Mouse (Mus musculus): ENCODE results near the gene Cxcr2. TPM values are rescaled to one million over a fixed set of nuclear protein-coding genes. Genes with fewer than 3 reads are reported as not detected.

Gene Cxcr2
- polyA plus RNA-seq (2015; fragmentation: Nextera tagmentation; extraction: Ambion mirVana), result 0.10 and 0.17 TPM in 2 replicates

DNA sequence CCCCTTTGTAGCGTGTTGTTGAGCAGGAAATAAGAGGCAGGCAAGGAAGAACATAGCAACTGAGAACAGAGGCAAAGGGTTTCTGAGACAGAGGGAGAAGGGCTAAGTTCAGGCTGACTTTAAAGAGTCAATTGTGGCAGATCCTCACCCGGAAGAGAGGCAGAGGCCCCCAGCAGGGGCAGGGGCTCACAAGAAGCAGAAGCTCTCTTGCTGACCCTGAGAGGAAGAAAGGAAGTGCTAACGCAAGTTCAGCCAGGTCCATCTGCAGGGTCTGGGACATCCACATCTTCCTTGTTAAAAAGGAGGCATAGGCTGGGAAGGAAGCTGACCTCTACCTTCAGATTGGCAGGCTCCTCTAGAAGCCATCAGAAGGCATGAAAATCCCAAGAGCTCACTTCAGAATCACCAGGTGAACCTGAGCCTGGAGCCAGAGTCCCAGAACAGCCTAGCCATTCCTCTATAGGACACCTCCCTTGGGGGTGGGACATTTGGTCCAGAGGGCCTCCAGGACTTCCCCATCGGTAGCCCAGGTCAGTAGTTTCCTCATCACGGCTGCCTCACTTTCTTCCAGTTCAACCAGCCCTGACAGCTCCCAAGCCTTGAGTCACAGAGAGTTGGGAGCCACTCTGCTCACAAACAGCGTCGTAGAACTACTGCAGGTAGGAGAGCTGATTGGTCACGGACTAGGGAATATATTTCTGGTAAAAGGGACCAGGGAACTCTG is at the start of gene Cxcr2:
Gene Cxcr2 (plus strand): TSS at position 529 of the 724 bp plus-strand sequence.
- Histone ChIP-seq H3K27me3 (no peaks in the 10 kb centered on the region), H3K4me1 (replicated peaks) (no peaks in the 10 kb centered on the region), H3K9ac (no peak within 1 kb of the TSS), H3K4me3 (no peak within 1 kb of the TSS), H3K4me2 (no peak within 1 kb of the TSS), H3K9me3 (no peaks in the 10 kb centered on the region), H3K36me3 (no peaks in the 10 kb centered on the region), H3K27ac (no peak within 1 kb of the TSS)
- 84% methylated on average over 8 of the region's 8 CpGs for WGBS
- ATAC-seq (ENCODE audit: low FRiP score), result no peak

DNA sequence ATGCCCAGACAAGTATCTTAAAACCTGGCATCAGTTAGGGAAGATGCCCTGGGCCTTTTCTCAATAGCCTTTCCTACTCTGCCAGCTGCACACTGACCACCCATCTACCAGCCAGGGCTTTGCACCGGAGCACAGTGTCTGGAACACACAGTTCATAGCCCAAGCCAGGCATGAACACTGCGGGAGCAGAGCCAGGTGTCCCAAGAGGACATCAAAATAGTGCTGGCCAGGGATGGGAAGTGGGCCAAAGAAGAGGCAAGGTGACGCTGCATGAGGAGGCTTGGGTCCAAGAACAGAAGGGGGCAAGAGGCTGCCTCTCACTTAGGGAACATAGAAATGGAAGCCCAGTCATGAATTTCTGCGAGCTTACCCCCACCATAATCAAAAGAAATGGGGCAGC is 48.1 kb upstream of the Cxcr2 start:
- Histone ChIP-seq H3K4me1 (replicated peaks) (peaks cover 57% of the 10 kb centered on the region), H3K9ac (no peak overlapping the region)
- 81% methylated on average over 4 of the region's 4 CpGs for WGBS

DNA sequence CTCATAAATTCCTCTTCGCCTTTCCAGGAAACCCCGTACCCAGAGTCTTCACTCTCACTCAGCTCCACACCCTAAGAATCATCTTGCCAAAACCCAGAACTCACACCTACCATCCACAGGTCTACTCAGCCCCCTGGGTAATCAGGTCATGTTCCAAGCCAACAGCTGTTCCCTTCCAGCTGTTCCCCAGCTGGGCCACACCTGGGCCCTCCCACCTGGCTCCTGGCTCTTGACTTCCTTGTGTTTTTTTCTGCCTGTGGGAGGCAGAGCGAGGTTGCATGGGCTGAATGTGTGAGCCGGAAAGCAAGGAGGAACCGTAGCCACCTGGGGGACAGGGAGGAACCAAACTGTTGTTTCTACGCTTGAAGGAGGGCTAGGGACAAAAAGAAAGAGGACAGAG is 47.6 kb upstream of the Cxcr2 start:
- Histone ChIP-seq H3K36me3 (no peaks in the 10 kb centered on the region), H3K27ac (no peak overlapping the region), H3K27me3 (0 out of 2 replicates have a peak, but pooled peaks cover 4% of the 10 kb centered on the region), H3K4me1 (replicated peaks) (peaks cover 61% of the 10 kb centered on the region), H3K4me3 (no peak overlapping the region), H3K9me3 (no peaks in the 10 kb centered on the region), H3K4me2 (no peak overlapping the region), H3K9ac (no peak overlapping the region)
- no peak for ATAC-seq (ENCODE audit: low FRiP score)
- 67% methylated on average over 6 of the region's 6 CpGs for WGBS

More for the DNA sequence above, 48.1 kb upstream of the Cxcr2 start:
- Histone ChIP-seq H3K27ac (peak overlapping the region; percentile 86; the same call in 1 of the 2 replicates), H3K4me3 (no peak overlapping the region), H3K4me2 (no peak overlapping the region), H3K36me3 (no peaks in the 10 kb centered on the region), H3K27me3 (0 out of 2 replicates have a peak, but pooled peaks cover 6% of the 10 kb centered on the region), H3K9me3 (no peaks in the 10 kb centered on the region)
- no peak for ATAC-seq (ENCODE audit: low FRiP score)

DNA sequence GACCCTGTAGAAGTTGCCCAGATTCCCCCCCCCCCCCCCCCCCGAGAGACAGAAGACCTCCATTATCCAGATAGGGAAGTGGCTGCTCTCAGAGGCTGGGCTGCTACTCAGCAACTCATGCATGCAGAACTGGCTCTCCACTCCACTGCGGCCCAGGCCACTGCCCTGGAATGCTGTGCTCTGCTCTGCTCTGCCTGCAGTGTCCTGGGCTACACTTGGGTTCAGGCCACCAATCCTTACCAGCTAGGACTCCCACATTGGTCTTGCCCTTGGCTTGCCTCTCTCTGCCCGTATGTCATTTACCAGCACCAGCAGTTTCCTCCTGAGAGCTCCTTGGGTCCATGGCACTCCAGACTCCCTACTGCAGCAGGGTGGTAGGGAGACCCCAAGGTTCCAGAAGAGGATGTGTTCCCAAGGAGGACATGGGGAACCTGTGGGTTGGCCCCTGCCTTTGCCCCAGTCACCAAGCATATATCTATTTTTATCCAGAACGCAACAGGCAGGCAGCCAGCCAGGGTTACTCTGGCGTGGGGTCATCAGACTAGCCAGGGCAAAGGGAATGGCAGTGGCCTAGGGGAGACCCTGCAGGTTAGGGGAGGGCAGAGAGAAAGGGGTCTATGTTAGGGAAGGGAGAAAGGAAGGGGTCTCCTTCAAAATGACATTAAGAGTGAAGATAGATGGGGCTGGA is 45.7 kb upstream of the Cxcr2 start:
- WGBS, result 75% methylated on average over 4 of the region's 5 CpGs
- no peak overlapping the region for H3K27ac ChIP-seq
- ATAC-seq (ENCODE audit: low FRiP score), result no peak
- no peak overlapping the region for H3K4me3 ChIP-seq
- no peak overlapping the region for H3K4me2 ChIP-seq
- H3K36me3 ChIP-seq, result no peaks in the 10 kb centered on the region
- H3K9ac ChIP-seq, result no peak overlapping the region
- H3K27me3 ChIP-seq, result no peaks in the 10 kb centered on the region
- H3K9me3 ChIP-seq, result no peaks in the 10 kb centered on the region
- peaks cover 62% of the 10 kb centered on the region for H3K4me1 ChIP-seq (replicated peaks)

DNA sequence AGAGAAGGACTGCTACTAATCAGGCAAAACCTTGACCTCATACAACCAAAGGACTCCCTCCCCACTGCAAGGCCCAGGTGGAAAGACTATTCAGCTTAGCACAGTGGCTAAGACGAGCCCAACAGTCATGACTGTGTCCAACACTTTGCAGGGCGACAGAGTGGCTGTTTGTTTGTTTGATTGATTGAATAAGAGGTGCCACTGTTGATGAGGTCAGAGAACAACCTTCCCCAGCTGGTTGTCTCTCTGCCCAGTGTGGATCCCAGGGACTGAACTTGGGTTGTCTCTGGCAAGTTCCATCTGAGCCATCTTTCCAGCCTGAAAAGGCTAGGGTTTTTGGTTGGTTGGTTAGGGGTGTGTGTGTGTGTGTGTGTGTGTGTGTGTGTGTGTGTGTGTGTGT is 44.1 kb upstream of the Cxcr2 start:
- Histone ChIP-seq H3K4me1 (replicated peaks) (peaks cover 53% of the 10 kb centered on the region), H3K4me2 (no peak overlapping the region), H3K9ac (no peak overlapping the region), H3K9me3 (no peaks in the 10 kb centered on the region), H3K27ac (peak overlapping the region; percentile 15; the same call in 1 of the 2 replicates), H3K27me3 (no peaks in the 10 kb centered on the region), H3K36me3 (no peaks in the 10 kb centered on the region), H3K4me3 (no peak overlapping the region)
- WGBS, result 39% methylated on average over 2 of the region's 2 CpGs
- no peak for ATAC-seq (ENCODE audit: low FRiP score)

DNA sequence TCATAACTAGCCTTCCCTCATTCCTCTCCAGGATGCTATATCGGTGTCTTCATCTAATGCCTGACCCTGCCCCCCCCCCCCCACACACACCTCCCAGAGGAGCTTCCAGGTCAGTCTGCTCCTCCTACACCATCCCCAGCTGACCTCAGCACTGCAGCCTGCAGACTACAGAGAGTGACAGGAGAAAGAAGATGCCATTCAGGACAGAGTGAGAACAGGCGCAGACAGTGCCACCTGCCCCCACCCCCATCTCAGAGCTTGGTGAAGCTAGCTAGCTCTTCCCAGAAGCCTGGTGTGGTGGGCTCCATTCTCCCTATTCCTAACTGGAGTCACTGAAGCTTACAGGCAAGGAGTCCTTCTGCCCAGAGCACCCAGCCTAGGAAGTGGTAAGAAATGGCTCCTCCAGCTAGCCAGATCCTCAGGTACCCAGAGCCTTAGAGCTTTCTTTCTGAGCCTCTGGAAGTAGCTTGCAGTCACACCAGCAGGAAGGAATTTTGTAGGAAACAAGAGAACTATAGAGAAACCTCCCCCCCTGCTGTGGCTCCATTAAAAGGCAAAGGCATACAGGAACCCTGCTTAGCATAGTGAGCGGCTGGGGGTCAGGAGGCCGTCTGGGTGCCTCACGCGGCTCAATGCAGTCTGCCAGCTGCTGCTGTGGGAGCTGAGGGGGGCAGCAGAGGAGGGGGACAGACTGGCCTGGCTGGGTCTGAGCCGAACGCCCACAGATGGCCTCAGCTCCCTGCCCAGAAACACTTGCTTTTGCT is 42.7 kb upstream of the Cxcr2 start:
- Histone ChIP-seq H3K27ac (peak overlapping the region; percentile 85), H3K9me3 (no peaks in the 10 kb centered on the region), H3K4me2 (no peak overlapping the region), H3K27me3 (no peaks in the 10 kb centered on the region), H3K4me3 (no peak overlapping the region), H3K36me3 (no peaks in the 10 kb centered on the region), H3K4me1 (replicated peaks) (peaks cover 48% of the 10 kb centered on the region), H3K9ac (0 out of 2 replicates have a peak overlapping the region, but pooled peaks have one; percentile 24)
- ATAC-seq (ENCODE audit: low FRiP score), result peak; percentile 85
- 3% methylated on average over 8 of the region's 8 CpGs for WGBS

DNA sequence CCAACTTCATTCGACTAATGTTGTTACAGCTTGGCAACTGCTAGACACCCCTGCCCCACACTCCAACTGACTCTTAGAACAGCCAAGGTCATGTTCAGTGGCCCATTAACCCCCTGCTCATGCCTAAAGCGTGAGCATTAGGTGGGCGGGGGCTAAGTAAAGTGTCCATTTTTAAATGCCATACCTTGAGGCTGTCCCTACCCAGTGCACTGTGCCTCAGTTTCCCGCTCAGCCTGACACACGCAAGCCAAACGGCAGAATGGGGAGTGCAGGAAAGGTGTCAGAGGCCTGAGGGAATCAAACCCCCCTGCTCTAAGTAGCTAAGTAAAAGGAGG is 42.1 kb upstream of the Cxcr2 start:
- Histone ChIP-seq H3K27ac (peak overlapping the region; percentile 85), H3K9me3 (no peaks in the 10 kb centered on the region), H3K4me2 (no peak overlapping the region), H3K36me3 (no peaks in the 10 kb centered on the region), H3K4me3 (no peak overlapping the region), H3K4me1 (replicated peaks) (peaks cover 44% of the 10 kb centered on the region), H3K27me3 (no peaks in the 10 kb centered on the region), H3K9ac (no peak overlapping the region)
- ATAC-seq (ENCODE audit: low FRiP score), result no peak
- WGBS, result 11% methylated on average over 6 of the region's 6 CpGs

DNA sequence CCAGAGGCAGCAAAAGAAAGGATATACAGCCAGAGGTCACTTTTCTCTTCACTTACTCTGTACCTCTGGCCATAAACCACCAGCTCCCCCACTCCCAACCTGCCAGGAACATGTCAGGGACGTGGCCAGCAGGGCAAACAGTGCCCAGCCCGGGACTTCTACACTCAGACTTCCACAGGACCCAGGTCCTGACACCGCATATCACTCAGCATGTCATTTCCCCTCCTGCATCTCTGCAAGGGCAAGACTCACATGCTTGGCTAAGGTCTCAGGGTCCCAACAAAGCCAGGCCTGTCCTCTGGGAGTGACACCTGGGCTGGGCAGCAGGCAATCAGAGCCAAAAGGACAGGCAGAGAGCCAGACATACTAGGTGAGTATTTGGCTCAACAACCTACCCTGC is 40.7 kb upstream of the Cxcr2 start:
- no peak overlapping the region for H3K4me2 ChIP-seq
- H3K27me3 ChIP-seq, result no peaks in the 10 kb centered on the region
- no peak overlapping the region for H3K9ac ChIP-seq
- H3K4me3 ChIP-seq, result no peak overlapping the region
- ATAC-seq (ENCODE audit: low FRiP score), result no peak
- 60% methylated on average over 3 of the region's 3 CpGs for WGBS
- no peaks in the 10 kb centered on the region for H3K9me3 ChIP-seq
- peak overlapping the region; percentile 18; the same call in 1 of the 2 replicates for H3K27ac ChIP-seq
- H3K36me3 ChIP-seq, result no peaks in the 10 kb centered on the region
- H3K4me1 ChIP-seq (replicated peaks), result peaks cover 41% of the 10 kb centered on the region

DNA sequence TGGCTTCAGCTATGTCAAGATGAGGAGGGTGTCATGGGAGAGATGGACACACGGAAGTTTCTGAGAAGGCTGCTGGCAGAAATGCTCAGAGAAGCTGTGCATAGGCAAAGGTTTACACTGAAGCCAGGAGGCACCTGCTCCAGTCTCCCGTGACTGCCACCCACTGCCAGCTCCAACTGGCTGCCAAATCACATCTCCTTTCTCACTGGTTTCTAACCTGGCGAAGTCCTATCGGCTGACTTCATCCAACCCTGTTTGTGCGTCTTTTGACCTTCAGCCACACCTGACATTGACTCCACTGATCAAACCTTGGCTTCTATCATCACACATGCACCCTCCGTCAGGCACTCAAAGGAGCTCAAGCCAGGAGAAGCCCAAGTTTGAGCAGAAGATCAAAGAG is 35.9 kb upstream of the Cxcr2 start:
- no peak overlapping the region for H3K27ac ChIP-seq
- peaks cover 38% of the 10 kb centered on the region for H3K4me1 ChIP-seq (replicated peaks)
- no peak overlapping the region for H3K4me2 ChIP-seq
- no peak overlapping the region for H3K4me3 ChIP-seq
- no peaks in the 10 kb centered on the region for H3K36me3 ChIP-seq
- no peaks in the 10 kb centered on the region for H3K9me3 ChIP-seq
- ATAC-seq (ENCODE audit: low FRiP score), result no peak
- H3K27me3 ChIP-seq, result peaks cover 12% of the 10 kb centered on the region
- 90% methylated on average over 6 of the region's 6 CpGs for WGBS
- no peak overlapping the region for H3K9ac ChIP-seq

DNA sequence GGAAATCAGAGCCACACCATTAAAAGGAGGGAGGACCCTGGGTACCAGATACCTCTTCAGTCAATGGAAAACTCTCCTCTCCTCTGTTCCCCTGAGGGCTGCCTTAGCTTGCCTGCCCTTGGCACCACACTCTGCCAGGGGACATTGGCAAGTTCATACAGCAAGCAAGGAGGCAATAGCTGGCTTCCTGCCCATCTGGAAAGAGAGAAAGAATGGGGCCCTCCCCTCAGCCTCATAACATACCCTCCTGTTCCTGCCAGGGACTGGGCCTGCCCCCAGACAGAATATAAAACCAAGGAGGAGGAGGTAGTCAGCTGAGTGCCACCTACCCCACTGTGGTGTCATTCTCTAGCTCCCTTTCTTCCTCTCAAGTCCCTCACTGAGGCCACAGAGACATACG is 34.7 kb upstream of the Cxcr2 start:
- Histone ChIP-seq H3K4me3 (no peak overlapping the region), H3K27ac (no peak overlapping the region), H3K9ac (no peak overlapping the region), H3K9me3 (no peaks in the 10 kb centered on the region), H3K4me2 (no peak overlapping the region), H3K36me3 (no peaks in the 10 kb centered on the region), H3K27me3 (peaks cover 23% of the 10 kb centered on the region), H3K4me1 (replicated peaks) (peaks cover 31% of the 10 kb centered on the region)
- ATAC-seq (ENCODE audit: low FRiP score), result peak; percentile 46; the same call in 1 of the 2 replicates
- whole genome bisulfite sequencing, result 94% methylated on average over 1 of the region's 1 CpGs

DNA sequence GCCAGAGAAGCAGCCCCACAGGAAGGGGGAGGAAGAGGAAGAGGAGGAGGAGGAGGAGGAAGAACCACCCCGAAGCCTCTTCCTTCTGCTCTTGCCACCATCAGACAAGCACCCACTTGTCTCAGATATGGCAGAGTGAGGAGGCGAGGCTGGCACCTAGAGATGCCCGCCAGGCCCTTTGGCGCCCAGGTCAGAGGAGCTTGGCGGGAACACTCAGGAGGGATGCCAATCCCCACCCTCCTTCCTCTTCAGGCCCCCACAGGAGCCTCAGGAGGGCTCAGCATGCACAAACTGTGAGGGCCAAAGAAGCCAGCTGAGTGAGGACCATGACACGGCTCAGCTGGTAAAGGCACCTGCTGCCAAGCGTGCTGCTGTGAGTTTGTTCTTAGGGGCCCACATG is 32.7 kb upstream of the Cxcr2 start:
- Histone ChIP-seq H3K9me3 (no peaks in the 10 kb centered on the region), H3K9ac (no peak overlapping the region), H3K27ac (no peak overlapping the region), H3K4me2 (no peak overlapping the region), H3K4me1 (replicated peaks) (peaks cover 43% of the 10 kb centered on the region), H3K27me3 (peaks cover 39% of the 10 kb centered on the region), H3K36me3 (no peaks in the 10 kb centered on the region), H3K4me3 (no peak overlapping the region)
- ATAC-seq (ENCODE audit: low FRiP score), result no peak
- 88% methylated on average over 7 of the region's 7 CpGs for WGBS

DNA sequence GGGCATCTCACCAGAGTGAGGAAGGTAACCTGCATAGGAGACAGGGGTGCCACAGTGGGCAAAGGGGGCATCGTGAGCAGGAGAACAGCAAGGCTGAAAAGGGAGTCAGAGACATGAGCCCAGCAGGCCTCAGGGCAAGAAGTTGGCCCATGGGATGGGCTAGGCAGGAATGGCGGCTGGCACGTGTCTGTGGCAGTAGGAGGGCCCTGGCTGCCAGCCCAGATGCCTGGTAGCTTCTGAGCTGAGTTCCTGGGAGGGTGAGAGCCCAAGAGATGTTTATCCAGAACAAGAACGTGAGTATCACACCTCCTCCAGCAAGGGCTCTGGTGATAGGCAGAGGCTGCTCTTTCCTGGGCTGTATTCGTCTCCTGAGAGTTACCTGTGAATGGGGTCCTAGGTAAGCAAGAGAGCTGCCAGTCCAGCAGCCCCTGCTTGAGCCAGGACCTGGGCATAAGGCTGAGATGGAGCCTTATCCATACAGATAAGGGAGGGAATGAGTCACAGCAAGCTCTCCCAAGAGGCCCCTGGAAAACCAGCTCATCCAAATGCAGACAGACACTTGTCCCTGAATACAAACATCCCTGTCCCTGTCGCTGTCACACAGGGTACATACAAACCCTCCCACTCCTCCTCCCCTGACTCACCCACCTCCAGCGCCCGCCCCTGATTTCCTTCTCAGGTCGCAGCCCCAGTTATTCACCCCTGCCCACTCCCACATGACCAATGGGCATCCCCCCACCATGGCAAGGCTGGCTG is 31.8 kb upstream of the Cxcr2 start:
- Histone ChIP-seq H3K27ac (0 out of 2 replicates have a peak overlapping the region, but pooled peaks have one; percentile 35), H3K4me2 (peak overlapping the region; percentile 78)
- 34% methylated on average over 9 of the region's 9 CpGs for WGBS

More for the DNA sequence above, 31.8 kb upstream of the Cxcr2 start:
- Histone ChIP-seq H3K4me3 (no peak overlapping the region; the same call in 1 of the 2 replicates), H3K27me3 (peaks cover 42% of the 10 kb centered on the region), H3K4me1 (replicated peaks) (peaks cover 43% of the 10 kb centered on the region), H3K36me3 (no peaks in the 10 kb centered on the region), H3K9me3 (no peaks in the 10 kb centered on the region), H3K9ac (no peak overlapping the region)
- ATAC-seq (ENCODE audit: low FRiP score), result no peak
